Mouse (Mus musculus) left cerebral cortex, postnatal 36 days (tissue): ENCODE results near the gene Sumo1. TPM values are rescaled to one million over a fixed set of nuclear protein-coding genes. Genes with fewer than 3 reads are reported as not detected.
A peak's percentile ranks its signal among the peaks of the same experiment; 100 is the strongest.

Source experiments
- DNase-seq, 2 experiments: peaks; one replicate each; pipeline ENCODE4 v3.0.0; 2021 to 2022; ENCODE audit warnings: low spot score in 2 of 2, mixed read lengths in 1 of 2
- intact Hi-C: fragments of 180-260 bp; cut with DNase I; formaldehyde crosslinking; loops from one replicate; pipeline ENCODE4 v1.15.1; 2025
- total RNA-seq, 2 experiments: library from RNA; stranded (reverse); gene quantifications; 2 replicates each; pipeline ENCODE4 v1.2.3; 2021

Gene Sumo1
- total RNA-seq, 2 experiments from 2014 or later, result 121 to 123 TPM

DNA sequence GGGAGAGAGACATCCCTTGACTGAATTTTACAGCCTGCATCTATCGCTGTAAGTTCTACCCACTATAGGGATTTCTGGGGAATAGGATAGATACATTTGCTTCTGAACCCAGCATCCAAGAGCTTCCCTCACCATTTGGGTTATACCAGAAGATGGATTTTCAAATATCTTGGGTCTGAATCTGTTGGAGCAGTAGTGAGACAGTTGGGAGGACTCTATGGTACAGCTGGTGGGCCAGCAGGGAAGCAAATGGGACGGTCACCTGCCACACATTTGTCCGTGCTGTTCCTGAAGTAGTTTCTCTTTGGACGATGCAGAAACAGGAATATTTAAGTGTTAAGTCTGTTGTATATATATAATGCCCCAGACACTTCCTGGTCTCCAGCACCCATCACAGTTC lies 103.1 kb downstream of the Sumo1 start:
- intact Hi-C loops, result no loop called here
- DNase-seq, result no peak

DNA sequence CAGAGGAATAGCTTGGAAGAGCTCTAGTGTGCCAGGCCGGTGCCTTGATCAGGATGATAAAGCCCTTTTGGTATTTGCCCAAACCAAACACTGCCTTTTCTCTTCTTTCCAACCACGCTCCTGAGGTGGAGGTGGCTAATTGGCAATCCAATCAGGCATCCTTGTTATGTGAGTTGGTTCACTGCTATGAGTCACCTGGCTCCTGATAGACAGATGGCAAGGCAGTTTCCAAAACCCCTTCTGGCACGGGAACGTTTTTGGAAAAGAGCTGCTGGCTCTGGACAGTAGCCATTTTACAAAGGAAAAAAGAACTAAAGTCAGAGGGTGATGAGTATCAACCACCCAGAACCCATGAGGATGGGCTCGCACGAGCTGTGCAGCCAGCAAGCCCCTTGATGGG lies 103.7 kb downstream of the Sumo1 start:
- peak; percentile 14 to 20 for DNase-seq
- intact Hi-C loops, result no loop called here

DNA sequence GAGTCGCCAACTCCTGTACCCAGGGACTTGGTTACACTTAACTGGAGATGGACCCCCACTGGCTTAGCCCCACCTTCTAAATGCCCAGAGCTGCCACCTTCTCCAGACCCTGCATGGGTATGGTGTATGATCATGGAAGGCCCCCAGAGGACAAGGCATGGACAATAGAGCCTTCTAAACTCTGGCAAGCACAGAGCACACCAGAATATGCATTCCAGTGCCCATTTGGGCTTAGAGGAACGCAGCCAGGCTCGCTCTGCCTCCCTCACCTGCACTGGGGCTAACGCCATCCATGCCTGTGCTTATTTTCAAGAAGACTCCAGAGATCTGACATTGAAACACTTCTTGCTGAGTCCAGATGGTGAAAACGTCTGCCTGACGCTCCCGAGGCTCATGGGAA lies 104.4 kb downstream of the Sumo1 start:
- no peak for DNase-seq
- intact Hi-C loops, result no loop called here

DNA sequence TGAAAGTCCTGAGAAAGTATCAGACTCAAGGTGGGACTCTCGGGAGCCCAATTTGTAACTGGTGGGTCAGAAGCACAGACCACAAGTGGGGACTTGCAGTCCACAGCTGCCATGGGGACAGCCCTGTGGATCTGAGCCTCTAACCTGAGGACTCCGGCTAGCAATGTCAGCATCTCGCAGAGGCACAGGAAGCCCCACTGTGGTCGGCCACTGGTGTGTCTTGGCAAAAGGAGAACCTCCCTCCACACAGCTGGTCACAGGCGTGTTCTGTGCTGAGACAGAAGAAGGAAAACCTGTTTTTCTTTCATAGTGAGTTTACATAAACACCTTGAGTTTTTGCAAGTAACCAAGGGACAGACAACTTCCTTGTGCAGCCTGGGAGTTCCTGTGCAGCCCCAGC lies 104.8 kb downstream of the Sumo1 start:
- no peak for DNase-seq
- intact Hi-C loops, result no loop called here

DNA sequence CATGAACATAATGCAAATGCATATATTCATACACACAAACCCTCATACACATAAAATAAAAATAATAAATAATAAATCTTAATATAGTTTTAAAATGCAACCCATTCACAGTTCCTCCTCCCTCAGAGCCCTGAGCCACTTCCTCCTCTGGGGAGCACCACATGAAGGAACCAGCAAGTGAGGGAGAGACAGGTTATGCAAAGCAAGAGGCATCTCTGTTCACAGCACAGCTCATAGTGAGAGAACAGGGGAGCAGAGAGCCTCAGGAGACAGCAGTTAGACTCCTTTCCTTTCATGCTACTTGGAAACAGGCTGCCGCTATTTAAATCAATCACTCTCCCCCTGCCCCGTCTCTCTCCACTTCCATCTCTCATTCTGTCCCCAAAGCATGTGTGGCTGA lies 107.1 kb downstream of the Sumo1 start:
- intact Hi-C loops, result no loop called here
- no peak for DNase-seq

DNA sequence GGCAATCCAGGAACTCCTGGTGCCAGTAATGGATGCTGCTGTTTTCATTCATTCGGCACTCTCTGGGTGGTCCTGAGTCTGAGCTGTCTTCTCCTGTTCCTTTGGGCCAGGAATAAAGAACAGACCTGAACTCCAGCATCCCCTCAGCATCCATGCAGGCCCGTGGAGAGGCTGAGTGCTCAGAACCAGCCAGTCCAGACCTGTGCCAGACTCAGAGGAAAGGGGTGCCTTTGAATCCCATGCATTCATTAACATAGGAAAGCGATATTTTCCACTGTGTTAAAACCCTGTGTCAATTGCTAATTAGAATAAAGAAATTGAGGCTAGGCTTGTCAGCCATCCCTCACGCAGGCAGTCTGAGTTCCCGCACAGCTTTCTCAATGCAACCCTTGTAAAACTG lies 116.9 kb downstream of the Sumo1 start:
- DNase-seq, result no peak
- intact Hi-C loops, result no loop called here

DNA sequence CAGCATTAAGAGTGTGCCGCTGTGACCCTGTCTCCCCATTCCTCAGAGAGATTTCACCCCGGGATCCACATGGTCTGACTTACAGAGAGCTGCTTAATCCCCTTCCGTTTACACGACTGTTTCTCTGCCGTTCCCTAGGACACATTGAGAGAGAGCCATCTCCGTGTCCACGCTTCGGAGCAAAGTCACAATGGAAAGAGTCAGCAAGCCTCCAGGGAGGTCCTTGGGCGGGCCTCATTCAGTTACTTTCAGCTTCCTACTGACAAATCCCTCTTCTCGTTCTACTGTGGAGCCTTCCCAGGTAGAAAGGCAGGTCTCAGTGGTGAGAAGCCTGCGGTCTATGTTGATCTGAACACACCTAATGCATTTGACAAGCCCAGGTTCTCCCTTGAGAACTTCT lies 119.6 kb downstream of the Sumo1 start:
- no peak for DNase-seq
- intact Hi-C loops, result no loop called here

DNA sequence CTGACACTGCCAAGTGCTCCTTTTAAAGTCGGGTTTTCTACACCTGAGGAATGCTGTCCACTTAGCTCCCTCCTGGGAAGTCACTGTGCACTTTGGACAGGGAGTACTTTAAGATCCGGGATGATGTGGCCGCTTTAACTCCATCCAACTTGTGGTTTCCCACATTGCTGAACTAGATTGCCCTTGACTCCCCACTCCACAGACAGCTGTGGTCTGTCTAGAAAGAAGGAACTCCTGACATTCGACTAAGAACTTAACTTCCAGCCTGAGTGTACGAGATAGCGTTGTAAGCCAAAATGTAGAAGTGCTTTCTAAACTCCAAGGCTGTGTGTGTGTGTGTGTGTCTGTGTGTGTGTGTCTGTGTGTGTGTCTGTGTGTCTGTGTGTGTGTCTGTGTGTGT lies 120.4 kb downstream of the Sumo1 start:
- no peak for DNase-seq
- intact Hi-C loops, result no loop called here

DNA sequence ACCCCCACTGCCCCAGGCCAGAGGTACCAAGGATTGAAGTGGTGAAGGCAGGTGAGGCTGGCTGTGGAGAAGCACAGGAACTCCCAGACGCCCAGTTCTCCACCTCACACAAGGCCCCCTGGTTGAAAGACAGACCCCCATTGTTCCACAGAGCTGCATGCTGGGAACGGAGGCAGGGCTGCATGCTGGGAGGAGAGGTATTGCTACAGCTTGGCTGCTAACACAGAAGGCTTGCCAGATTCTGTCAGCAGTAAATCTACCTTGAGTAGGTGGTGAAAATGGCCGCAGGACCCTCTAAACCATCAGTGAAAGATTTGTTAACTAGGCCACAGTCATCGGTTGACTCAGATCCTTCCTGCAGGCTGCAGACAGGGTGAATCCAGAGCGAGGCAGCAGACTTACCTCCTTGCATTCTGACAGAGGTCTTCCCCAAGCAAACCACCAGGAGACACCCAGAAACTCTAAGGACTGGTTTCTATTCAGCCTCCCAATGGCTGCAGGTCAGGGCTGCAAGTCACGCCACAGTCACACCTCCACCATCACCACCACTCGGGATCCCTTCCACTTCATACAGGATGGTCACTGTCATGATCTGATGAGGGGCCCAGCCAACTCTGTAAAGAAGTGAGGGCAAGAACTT lies 121.5 kb downstream of the Sumo1 start:
- DNase-seq, result no peak
- intact Hi-C loops, result no loop called here

DNA sequence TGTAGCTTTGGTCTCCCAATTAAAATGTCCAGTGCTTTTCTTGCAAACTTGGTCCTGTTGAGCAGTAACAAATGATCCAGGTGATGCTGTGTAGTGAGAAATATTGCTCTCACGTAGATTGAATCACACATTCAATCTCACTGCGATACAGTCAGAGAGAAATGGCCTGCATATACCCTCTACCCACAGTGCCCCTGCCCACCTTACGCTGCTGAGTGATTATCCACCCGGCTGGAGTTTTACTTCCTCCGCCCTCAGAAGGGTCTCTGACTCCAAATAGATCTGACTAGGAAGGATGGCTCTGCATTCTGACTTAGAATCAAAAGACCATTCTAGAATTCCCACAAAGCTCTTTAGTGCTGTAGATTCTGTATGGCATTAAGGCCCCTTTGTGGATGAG lies 122.1 kb downstream of the Sumo1 start:
- intact Hi-C loops, result no loop called here
- no peak for DNase-seq

DNA sequence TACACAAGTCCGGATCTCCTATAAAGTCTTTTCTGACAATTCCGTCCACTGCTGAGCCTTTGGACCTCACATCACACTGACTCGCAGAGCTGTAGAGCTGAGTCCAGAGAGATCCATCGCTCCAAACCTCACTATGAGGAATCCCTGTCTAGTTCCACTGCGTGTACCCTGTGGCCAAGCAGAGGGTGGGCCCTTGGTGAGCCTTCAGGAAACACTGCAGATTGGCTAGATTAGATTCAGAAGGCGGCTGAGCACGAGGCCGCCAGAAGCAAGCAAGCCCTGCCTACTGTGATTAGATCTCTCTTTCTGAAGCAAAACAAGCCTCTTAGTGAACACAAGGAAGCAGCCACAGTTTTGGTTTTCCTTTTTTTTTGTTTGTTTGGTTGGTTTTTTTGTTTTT lies 126.7 kb downstream of the Sumo1 start:
- no peak for DNase-seq
- intact Hi-C loops, result no loop called here

DNA sequence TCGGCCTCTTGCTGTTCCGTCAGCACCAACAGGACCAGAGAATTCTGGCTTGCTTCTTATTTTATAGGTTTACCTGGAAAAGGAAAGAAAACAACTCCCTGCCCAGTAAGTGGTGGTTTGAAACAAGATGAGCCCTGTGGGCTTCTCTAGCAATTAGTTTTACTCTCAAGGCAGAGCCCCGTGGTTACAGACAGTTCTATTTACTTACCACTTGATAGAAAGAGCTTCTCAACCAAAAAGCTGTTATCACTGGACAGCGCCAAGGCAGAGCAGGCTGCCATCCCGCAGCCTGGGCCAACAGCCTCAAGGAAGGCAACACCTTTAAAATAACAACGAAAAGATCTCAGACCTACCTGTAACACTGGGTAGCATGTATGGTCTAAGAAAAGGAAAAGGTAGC lies 128.4 kb downstream of the Sumo1 start:
- intact Hi-C loops, result no loop called here
- no peak for DNase-seq

DNA sequence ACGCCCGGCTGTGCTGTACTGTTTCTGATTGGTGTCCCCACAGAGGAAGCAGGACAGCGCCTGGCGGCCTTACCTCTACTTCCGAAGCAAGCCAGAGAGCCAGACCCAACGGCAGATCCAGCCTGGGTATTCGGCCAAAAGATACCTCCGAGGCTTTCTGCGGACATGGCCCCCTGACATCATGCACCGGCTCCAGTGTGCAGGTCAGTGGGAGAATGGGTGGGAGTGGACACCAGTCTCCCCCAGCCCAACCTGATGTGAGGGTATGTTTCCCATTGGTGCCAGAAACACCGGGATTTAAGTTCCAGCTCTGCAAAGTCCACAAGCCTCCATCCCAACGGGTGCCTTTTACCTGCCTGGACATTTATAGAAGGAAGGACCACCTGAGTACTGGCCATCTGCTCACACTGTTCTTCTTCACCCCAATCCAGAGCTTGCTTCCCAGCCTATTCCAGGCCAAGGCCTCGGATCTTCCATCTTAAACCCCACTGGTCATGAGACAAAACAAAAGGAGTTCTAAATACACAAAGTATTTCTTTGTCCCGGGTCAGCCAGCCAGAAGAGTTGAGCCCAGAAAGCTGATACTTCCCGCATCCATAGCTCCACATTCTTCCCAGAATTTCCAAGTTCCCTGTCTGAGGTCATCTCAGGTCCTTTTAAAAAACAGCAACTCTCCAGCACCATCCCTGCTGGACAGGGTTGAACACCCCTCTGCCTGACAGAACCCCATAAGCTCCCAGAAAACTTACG lies 129.2 kb downstream of the Sumo1 start:
- no peak for DNase-seq
- intact Hi-C loops, result no loop called here

DNA sequence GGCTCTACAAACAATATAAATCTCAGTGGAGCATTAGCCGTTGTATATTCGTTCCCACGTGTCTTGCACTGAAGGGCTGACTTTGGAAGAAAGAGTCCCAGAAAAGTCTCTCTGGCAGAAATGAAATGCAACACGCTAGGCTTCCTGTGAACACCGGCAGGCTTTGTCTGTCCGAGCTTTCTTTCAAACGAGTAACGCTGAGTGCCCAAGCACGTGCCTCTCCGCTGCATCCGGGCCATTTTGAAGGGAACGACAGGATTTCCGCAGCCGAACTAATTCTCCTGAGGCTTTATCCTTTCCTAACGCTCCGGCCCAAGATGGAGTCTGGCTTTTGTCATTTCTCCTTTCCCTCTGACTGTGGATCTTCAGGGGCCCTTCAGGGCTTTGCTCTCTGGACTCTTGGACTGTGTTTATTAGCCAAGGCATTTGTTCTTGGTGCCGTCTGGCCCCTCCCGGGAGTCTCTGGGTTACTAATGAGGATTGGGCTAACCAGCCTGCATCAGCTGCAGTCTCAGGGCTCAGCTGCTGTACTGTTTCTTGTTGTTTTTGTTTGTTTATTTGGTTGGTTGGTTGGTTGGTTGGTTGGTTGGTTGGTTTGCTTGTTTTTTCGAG lies 130.0 kb downstream of the Sumo1 start:
- DNase-seq, result no peak
- intact Hi-C loops, result no loop called here

DNA sequence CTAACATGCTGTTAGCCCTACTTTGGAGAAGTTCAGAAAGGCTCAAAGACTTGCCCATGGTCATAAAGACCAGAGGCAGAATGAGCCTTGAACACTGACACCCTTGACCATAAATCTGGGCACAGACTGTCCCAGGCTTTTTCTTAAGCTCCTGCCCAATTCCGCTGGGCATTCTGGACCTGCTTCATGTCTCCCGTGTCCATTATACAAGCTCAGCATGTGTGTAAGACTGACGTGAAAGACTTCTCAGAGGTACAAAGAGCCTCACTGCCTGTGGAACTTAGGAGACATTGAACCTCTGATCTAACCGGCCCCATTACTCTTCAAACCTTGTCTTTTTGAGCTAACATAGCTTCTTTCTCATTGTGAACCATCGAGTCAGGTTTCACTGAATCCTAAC lies 132.3 kb downstream of the Sumo1 start:
- DNase-seq, result no peak
- intact Hi-C loops, result no loop called here

Other genes with a start within 250 kb of the Sumo1 start
- gene Fzd7, start 188.4 kb downstream of the Sumo1 start, total RNA-seq, result 1 to 10 TPM; 5.5 to 6.4 TPM
- 10 to 100 TPM; 12.2 to 12.5 TPM for gene Gm973, start 154.6 kb downstream of the Sumo1 start, total RNA-seq
- 10 to 100 TPM; 49.8 to 51.3 TPM for gene Nop58, start 14.1 kb upstream of the Sumo1 start, total RNA-seq
- gene Bmpr2, start 92.6 kb upstream of the Sumo1 start, total RNA-seq, result 100 to 1,000 TPM in 1 of 2 experiments, 10 to 100 TPM in 1; 93.4 to 103 TPM
- gene Fam117b, start 242.2 kb upstream of the Sumo1 start, total RNA-seq, result 10 to 100 TPM; 53.4 to 53.5 TPM